Mouse (Mus musculus) cerebellum, adult 2 months (tissue): ENCODE data around the gene Atxn1. TPM values are rescaled to one million over a fixed set of nuclear protein-coding genes. Genes with fewer than 3 reads are reported as not detected.

Experiments
- DNase-seq, 2 experiments: peaks; one replicate each; pipeline ENCODE4 v3.0.0; 2021
- H3K27ac ChIP-seq: fragments of 200-500 bp; 2 replicates; pipeline ENCODE4 v1.5.1; 2012; ENCODE audit warnings: low read length, control low read depth, inconsistent platforms; ENCODE audit not compliant: insufficient read depth
- H3K27me3 ChIP-seq: fragments of 200-500 bp; 2 replicates; pipeline ENCODE4 v1.6.1; 2012; ENCODE audit warnings: inconsistent platforms, mild to moderate bottlenecking, low read length, moderate library complexity; ENCODE audit not compliant: control insufficient read depth, insufficient read depth
- H3K4me1 ChIP-seq: fragments of 200-500 bp; 2 replicates; pipeline ENCODE4 v1.6.1; 2011; ENCODE audit warnings: low read length; ENCODE audit not compliant: control insufficient read depth, insufficient read depth
- H3K4me3 ChIP-seq: fragments of 200-500 bp; replicated peaks from 2 replicates; pipeline ENCODE3; 2011; ENCODE audit warnings: mild to moderate bottlenecking, low read depth, low read length, control low read depth; ENCODE audit not compliant: insufficient read depth
- CTCF ChIP-seq: fragments of 200-500 bp; IDR thresholded peaks from 2 replicates; pipeline ENCODE4 v1.5.1; 2011; ENCODE audit warnings: low read depth, mild to moderate bottlenecking, control low read depth, low read length, moderate library complexity, borderline replicate concordance; ENCODE audit not compliant: insufficient read depth
- POLR2A ChIP-seq: fragments of 200-500 bp; IDR thresholded peaks from 2 replicates; pipeline ENCODE4 v1.6.1; 2011; ENCODE audit warnings: low read length, control low read depth, borderline replicate concordance; ENCODE audit not compliant: insufficient read depth
- WGBS: fragments of 180-500 bp; shearing (Covaris S2); methylation state at CpG from one replicate; pipeline ENCODE4 v1.1.7; 2018; 5-methylcytosine and 5-hydroxymethylcytosine counted together
- polyA plus RNA-seq: library from polyadenylated mRNA; depleted of rRNA; stranded (reverse); fragments of >200 nt; gene quantifications from 2 replicates; pipeline ENCODE4 v1.2.3, GENCODE M21; 2012

Gene Atxn1
- polyA plus RNA-seq, 1 experiment, result 16.9 TPM

GRCm38 (mm10) chr13:45608593-45608992 is 356.2 kb downstream of the Atxn1 start:
- Histone ChIP-seq H3K4me1 (no peaks in the 10 kb centered on the region), H3K4me3 (no peak overlapping the region), H3K27me3 (no peaks in the 10 kb centered on the region), H3K27ac (no peak overlapping the region)
- TF ChIP-seq POLR2A, result no peak
- TF ChIP-seq CTCF, result no peak
- WGBS, result 95% methylated on average over 5 of the region's 5 CpGs
- DNase-seq, result no peak

DNA sequence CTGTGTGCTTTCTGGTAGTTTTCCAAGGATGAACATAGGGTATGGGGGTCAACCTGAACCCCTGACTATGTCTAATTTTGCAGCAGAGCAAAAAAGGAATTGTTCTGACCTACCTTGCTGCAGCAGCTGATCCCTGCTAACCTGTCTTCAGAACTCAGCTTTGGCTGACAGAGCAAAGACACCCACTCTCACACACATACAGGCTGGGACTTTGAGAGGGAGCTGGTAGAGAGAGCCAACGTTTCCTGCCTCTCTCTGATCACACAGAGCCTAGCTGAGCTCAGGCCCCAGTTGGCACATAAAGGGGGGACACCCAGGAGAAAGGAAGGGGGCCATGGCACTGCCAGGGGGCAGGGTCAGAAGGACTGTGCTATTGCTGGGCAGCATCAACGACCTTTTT is 356.9 kb downstream of the Atxn1 start:
- Histone ChIP-seq H3K27ac (no peak overlapping the region), H3K4me1 (no peaks in the 10 kb centered on the region), H3K27me3 (no peaks in the 10 kb centered on the region), H3K4me3 (no peak overlapping the region)
- no peak for TF ChIP-seq CTCF
- no peak for TF ChIP-seq POLR2A
- DNase-seq, result no peak
- 34% methylated on average over 2 of the region's 2 CpGs for WGBS

- WGBS, result 96% methylated on average over 6 of the region's 6 CpGs
- Histone ChIP-seq H3K4me1 (no peaks in the 10 kb centered on the region), H3K27ac (no peak overlapping the region), H3K27me3 (no peaks in the 10 kb centered on the region), H3K4me3 (no peak overlapping the region)
- DNase-seq, result no peak
- TF ChIP-seq POLR2A (no peak), CTCF (no peak)
Observed at GRCm38 (mm10) chr13:45603636-45604035, 361.2 kb downstream of the Atxn1 start.

DNA sequence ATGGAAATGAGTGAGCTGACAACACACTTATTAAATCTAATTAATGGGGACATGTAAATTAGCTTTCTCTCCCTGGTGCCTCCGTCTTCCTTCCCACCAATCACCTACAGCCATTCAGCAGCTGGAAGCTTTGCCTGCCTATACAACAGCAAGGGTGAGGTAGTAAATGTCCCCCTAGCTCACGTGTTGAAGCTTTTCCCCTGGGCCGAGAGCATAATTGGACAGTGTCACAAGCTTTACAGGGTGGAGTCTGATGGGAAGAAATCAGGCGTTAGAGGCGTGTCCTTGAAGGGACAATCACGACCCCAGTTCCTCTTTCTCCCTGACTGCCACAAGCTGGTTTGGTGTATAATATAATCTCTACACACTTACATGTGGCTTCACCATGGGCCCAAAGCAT is 364.4 kb downstream of the Atxn1 start:
- WGBS, result 59% methylated on average over 6 of the region's 6 CpGs

DNA sequence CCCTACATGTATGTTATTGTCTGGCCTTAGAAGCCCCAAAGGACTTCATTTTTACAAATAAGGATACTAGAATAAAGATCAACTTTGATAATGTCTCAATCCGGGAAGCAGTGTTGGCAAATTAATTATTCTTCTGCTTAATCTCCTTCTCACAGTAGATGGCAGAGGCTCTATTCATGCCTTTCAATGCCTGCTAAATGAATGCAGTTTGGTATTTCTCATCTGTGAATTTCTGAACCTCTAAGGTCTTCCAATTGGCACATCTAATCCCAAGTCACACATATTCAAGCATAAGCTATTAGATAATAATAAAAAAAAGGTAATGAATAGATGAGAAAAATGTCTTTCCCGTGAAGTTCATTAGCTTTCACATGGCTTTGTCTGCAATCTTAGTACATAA is 365.0 kb downstream of the Atxn1 start:
- 70% methylated on average over 2 of the region's 2 CpGs for WGBS
- no peak for TF ChIP-seq CTCF
- no peak for TF ChIP-seq POLR2A
- no peaks in the 10 kb centered on the region for H3K27me3 ChIP-seq
- no peak overlapping the region for H3K27ac ChIP-seq
- DNase-seq, result no peak
- H3K4me3 ChIP-seq, result no peak overlapping the region
- H3K4me1 ChIP-seq, result no peaks in the 10 kb centered on the region

More for the DNA sequence above, 364.4 kb downstream of the Atxn1 start:
- no peak overlapping the region for H3K27ac ChIP-seq
- H3K4me3 ChIP-seq, result no peak overlapping the region
- H3K4me1 ChIP-seq, result no peaks in the 10 kb centered on the region
- no peaks in the 10 kb centered on the region for H3K27me3 ChIP-seq
- no peak for DNase-seq
- TF ChIP-seq CTCF (no peak), POLR2A (no peak)

DNA sequence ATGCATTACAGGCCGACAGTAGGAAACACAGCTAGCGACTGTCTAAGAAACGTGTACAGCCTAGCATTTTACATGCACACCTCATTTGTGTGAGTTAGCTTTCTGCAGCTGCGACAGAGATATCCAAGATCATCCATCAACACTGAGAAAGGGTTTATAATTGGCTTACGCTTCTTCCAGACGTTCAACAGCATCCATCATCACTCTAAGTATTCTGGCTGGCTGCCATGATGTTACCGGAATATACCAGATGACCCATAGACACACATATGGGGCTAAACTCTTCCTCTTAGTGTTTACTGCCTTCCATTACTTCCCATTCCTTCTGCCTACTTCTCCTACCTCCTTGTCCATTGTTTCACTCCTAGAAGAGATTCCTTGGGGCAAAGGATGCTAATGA is 369.4 kb downstream of the Atxn1 start:
- Histone ChIP-seq H3K27me3 (no peaks in the 10 kb centered on the region), H3K27ac (no peak overlapping the region), H3K4me1 (no peaks in the 10 kb centered on the region), H3K4me3 (no peak overlapping the region)
- 65% methylated on average over 7 of the region's 7 CpGs for WGBS
- TF ChIP-seq CTCF, result no peak
- TF ChIP-seq POLR2A, result no peak
- DNase-seq, result no peak

DNA sequence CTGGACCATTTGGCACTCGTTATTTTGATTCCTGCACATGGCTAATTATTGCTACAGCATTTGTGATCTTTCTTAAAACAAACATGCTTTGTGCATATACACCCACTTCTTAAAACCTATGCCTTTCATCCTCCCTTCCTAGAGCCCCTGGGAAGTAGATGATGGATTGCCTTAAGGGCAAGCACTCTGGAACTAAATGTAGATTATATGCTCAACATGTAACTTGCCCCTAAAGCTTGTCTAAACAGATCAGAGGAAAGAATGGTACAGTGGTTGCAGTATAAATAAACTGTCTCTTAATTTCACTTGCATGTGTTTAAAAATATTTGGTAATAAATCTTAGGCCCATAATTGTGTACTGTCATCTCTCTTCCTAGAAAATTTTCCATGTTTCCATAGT is 370.9 kb downstream of the Atxn1 start:
- DNase-seq, result no peak
- no peaks in the 10 kb centered on the region for H3K27me3 ChIP-seq
- no peaks in the 10 kb centered on the region for H3K4me1 ChIP-seq
- H3K27ac ChIP-seq, result no peak overlapping the region
- 78% methylated on average over 1 of the region's 1 CpGs for WGBS
- no peak overlapping the region for H3K4me3 ChIP-seq
- TF ChIP-seq CTCF, result no peak
- TF ChIP-seq POLR2A, result no peak

- TF ChIP-seq CTCF (no peak), POLR2A (no peak)
- Histone ChIP-seq H3K4me1 (no peaks in the 10 kb centered on the region), H3K27me3 (no peaks in the 10 kb centered on the region), H3K27ac (no peak overlapping the region), H3K4me3 (no peak overlapping the region)
- no peak for DNase-seq
Observed at GRCm38 (mm10) chr13:45590898-45591297, 373.9 kb downstream of the Atxn1 start.
